Mouse (Mus musculus): ENCODE measurements around the gene Mast3.

Gene Mast3

DNA sequence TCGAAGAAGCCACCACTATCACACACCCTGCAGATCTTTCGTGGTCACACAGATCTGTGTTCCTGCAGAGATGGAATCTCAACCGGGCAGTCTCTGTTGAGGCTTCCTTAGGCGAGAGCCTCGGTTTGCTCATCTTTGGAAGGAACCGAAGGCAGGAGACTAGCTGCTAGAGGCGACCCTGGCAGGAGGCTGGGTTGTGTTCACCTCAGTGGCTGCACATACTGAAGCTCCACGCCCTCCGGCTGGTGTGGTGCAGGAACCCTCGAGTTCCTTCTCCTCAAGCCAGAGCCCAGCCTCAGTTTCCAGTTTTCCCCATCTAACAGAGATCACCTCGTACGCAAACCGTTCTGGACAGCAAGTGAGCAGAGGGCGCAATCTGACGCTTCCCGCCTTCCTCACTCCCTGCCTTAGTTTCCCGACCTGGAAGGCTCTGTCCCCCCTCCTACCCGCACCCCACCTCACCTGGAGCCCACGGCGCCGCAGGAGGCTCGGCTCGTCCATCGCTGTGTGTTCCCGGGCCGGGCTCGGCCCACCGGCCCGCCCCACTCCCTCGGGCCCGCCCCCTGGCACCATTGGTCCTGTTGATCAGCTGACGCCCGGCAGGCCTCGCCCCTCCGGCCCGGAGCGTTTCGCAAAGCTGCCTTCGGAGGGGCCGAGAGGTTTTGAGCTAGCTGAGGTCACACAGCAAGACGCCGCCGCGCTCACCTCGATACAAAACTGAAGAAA lies at the start of gene Mast3:
Gene Mast3, minus strand, starts transcription at position 574 of the 726 bp plus-strand sequence.
- DNase-seq (ENCODE audit: low spot score in 2 of 2): peak; percentile 77 to 79

- DNase-seq (ENCODE audit: low spot score in 2 of 2): no peak
Observed at GRCm38 (mm10) chr8:70853863-70854262, 49.0 kb upstream of the Mast3 start.

GRCm38 (mm10) chr8:70852595-70853231 lies 47.9 kb upstream of the Mast3 start:
- no peak for DNase-seq (ENCODE audit: low spot score in 2 of 2)

DNA sequence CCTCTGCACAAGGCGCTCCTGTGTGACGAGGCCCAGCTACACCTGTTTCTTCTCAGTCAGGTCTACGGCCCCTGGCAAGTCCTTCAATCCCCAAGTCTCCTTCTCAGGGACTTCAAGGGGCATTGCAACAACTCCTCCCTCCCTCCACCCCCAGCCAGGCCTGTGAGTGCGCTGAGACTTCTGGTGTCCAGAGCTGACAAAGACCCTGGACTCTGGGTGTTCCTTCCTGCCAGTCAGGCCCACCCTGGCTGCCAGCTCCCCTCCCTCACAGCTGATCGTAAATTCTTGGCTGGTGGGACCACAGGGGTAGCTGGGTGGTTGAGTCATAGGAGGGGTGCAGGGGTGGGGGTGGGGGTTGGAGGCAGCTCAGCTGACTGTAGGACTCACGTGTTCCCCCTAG lies 47.0 kb upstream of the Mast3 start:
- no peak for DNase-seq (ENCODE audit: low spot score in 2 of 2)

GRCm38 (mm10) chr8:70850947-70851346 lies 46.1 kb upstream of the Mast3 start:
- no peak for DNase-seq (ENCODE audit: low spot score in 2 of 2)

- no peak for DNase-seq (ENCODE audit: low spot score in 2 of 2)
Observed at GRCm38 (mm10) chr8:70850132-70850845, 45.4 kb upstream of the Mast3 start.

DNA sequence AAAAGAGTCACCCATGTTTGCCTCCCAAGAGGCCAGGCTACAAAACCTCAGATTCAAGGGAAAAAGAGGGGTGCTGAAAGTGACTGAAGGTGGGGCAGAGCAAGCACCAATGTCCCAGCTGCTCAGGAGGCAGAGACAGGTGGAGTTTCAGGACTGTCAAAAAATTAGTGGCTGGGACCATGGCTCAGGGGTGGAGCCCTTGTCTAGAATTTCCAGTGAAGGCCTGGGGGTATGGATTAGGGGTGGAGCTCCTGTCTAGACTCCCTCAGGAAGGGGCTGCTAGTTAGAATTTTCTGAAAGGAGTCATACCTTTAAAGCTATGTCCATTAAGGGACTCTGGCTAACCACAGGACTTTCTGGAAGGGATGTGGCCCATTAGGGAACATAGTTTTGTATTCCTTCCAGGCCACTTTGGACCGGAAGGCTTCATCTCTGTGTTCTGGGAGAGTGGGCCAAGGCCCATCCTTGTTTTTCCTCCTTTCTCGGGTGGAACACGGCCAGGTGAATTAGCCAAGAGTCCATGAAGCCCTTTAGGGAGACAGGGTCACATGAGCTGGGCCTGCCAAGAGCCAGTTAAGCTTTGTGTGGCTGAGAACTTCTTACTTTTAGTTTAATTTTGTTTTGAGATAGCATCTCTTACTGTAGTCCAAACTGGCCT lies 44.6 kb upstream of the Mast3 start:
- no peak for DNase-seq (ENCODE audit: low spot score in 2 of 2)

GRCm38 (mm10) chr8:70846371-70847154 lies 41.7 kb upstream of the Mast3 start:
- DNase-seq (ENCODE audit: low spot score in 2 of 2): no peak

DNA sequence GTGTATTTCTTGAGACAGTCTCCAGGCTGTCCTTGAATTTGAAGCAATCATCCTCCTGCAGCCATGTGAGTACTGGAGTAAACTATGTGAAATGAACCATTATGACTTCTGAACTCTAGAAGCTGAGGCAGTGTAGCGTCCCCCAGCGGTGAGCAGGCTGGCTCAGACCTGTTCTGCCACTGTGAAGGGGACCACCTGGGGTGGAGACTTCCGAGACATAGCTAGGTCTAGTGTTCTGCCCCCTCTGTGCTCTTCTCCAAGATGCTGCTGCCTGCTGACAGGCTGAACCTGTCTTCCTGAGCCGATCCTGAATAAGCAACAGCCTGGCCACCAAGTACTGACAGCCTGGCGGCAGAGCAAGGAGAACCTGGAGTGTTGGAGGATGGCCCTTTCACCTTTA lies 40.3 kb upstream of the Mast3 start:
- DNase-seq (ENCODE audit: low spot score in 2 of 2): no peak

- peak; percentile 89 to 95 for DNase-seq (ENCODE audit: low spot score in 2 of 2)
Observed at GRCm38 (mm10) chr8:70844523-70844922, 39.7 kb upstream of the Mast3 start.

- no peak for DNase-seq (ENCODE audit: low spot score in 2 of 2)
Observed at GRCm38 (mm10) chr8:70843941-70844340, 39.1 kb upstream of the Mast3 start.

DNA sequence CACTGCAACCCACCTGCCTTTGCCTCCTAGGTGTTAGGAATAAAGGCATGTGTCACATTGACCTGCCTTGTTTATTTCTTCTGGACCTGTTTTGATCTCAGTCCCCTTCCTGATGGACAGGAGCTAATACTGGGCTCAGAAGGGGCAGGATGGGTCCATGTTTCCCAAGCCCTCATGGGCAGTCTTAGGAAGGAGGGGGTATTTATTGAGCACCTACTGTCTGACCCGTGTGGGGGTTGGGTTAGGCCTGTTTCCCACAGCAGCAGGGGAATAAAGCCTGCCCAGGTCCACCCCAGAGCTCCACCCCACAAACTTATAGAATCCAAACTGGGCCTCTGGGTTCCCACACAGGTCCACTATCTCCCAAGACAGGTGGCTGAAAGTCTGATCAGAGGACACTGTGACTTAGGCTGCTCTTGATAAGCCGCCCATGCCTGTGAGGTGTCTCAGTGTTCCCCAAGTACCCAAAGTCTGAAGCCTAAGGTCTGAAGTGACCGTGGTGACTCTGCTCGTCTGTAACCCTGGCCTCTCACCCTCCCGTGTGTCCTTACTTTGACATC lies 38.4 kb upstream of the Mast3 start:
- DNase-seq (ENCODE audit: low spot score in 2 of 2): peak; percentile 43

GRCm38 (mm10) chr8:70842484-70842883 lies 37.6 kb upstream of the Mast3 start:
- no peak for DNase-seq (ENCODE audit: low spot score in 2 of 2)

DNA sequence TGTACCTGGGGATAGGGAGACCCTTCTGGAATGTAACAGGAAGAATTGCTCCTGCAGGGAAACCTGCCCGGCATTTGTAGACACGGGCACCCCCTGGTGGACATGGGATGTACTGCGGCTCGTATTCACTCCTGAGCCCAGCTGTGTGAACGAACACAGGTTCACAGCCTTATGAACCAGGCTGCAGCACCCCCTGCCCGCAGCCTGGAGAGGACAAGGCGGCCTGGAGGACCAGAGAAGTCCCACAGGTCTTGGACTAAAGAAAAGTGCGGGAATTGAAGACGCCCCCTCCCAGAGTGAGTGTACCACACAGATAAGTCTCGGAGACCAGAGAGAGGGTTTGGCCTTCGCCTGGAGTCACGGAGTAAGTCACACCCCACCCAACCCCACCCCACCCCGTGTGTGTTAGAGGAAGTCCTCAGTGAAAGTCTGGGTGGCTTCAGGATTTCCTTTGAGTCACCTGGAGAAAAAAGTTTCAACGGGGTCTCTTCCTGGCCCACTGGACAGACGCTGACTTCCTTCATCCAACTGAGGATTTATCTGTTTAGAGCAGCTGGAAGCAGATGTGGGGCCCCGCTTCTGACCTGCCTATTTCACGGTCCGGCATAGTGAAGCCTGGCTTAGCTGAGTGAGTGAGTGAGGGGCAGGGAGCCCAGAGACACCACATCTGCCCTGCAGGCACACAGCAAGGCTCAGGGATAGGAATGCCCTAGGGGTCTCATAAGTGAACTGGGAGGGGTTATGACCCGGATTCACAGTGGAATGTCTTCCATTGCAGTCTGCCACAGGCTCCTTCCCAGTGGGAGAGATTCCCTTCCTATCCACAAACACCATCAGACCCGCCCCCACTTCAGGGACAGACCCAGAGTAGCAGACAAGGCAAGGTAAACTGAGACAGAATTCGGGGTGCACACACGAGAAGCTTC lies 36.6 kb upstream of the Mast3 start:
- DNase-seq (ENCODE audit: low spot score in 2 of 2): peak; percentile 87 to 92

- DNase-seq (ENCODE audit: low spot score in 2 of 2): no peak
Observed at GRCm38 (mm10) chr8:70840590-70840989, 35.7 kb upstream of the Mast3 start.

DNA sequence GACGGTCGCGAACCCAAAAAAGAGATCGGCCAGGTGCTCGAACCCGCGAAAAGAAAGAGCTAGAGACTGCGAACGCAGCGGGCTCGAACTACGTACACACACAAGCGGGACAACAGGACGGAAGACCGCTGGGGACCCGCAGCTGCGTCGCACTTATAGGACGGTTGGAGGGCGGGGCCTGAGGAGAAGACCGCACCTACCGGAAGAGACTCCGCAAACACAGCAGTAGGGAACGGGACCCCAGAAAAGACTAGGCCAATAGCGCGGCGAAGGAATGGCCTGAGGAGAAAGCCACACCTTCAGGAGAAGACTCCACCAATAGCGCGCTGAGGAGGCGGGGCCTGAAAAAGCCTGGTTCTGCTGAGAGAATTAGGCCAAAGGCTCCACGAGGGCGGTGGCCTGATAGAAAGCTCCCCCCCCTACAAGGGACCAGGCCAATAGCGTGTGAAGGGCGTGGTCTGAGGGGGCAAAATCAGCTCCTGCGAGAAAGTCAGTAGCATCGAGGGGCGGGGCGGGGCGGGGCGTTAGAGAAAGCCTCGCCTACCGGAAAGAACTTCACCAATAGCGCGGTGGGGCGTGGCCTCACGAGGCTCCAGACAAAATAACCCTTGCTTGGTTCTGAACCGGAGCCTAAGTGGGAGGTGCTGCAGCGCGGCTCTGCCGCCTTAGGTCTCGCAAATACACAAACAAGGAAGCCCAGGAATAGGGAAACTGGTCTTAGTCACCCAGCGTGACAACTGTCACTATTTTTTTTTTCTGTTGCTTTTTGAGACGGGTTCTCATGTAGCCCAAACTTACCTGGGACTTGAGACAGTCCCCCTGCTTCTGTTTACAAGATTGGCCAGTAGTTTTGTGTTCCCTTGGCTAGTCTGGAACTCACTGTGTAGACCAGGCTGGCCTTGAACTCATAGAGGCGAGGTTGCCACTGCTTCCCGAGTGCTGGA lies 34.8 kb upstream of the Mast3 start, which contains the start of gene Arrdc2:
Gene Arrdc2, minus strand, starts transcription at position 313 of the 944 bp plus-strand sequence.
- DNase-seq (ENCODE audit: low spot score in 2 of 2): peak; percentile 95 to 97

DNA sequence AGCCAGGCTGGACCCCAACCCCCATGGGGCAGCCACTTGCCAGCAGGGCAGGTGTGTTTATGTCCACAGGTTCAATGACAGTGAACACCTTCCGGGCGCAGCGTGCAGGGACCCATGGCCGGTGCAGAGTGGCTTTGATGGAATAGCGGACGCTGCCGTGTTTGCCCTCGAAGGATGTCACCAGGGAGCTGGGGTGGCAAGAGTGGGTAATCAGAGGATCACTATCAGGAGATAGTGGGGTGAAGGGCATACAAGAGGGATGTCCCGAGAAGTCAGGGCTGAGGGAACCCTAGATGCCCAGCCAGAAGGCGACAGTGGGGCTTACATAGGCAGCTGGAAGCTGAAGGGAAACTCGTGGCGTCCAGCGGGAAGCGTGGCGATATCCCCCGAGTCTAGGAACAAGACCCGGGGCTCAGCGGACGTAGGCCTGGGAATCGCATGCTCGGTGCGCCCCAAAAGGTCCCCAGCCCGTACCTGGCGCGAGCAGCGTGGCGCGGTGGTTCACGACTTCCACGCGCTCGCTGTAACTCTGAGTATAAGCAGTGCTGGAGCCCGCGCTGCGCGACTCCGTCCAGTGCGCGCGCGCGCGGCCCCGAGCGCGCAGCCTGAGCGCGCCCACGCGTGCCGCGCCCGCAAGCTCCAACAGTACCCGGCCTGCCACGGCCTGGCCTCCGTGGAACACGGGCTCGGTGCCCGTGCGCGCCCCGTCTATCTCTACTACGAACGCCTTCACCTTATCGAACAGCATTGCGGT lies 34.0 kb upstream of the Mast3 start:
- DNase-seq (ENCODE audit: low spot score in 2 of 2): no peak

- no peak for DNase-seq (ENCODE audit: low spot score in 2 of 2)
Observed at GRCm38 (mm10) chr8:70836666-70837065, 31.8 kb upstream of the Mast3 start.
